Mouse (Mus musculus) heart, adult 18-20 months (tissue): ENCODE measurements around the gene Ltb4r2. TPM values are rescaled to one million over a fixed set of nuclear protein-coding genes. Genes with fewer than 3 reads are reported as not detected.

ENCODE experiments used
- DNase-seq, 2 experiments: peaks; one replicate each; pipeline ENCODE4 v3.0.0; 2021 to 2022; ENCODE audit warnings: mixed read lengths in 1 of 2
- total RNA-seq, 2 experiments: library from RNA; stranded (reverse); gene quantifications; 2 replicates each; pipeline ENCODE4 v1.2.3; 2021

The Ltb4r2 gene
- total RNA-seq, 2 experiments from 2014 or later = 0.21 to 0.25 TPM

DNA sequence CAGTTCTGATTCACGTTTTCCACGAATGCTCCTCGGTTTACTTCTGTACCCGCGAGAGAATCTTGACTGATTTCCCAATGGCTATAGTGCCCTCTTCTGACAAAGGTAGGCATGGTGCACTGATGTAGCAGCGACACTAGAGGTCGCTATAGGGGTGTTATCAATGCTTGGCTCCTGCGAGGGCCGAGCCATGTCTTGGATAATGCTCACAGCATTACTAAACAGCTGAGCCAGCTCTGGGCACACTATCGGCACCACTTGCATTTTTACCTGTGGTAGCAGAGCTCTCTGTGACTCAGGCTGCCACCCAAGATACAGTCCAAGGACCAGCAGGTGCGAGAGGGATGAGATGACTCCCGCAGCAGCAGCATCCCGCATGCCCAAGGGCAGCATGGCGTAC is 20.1 kb downstream of the Ltb4r2 start:
- peak; percentile 79 to 82 for DNase-seq

DNA sequence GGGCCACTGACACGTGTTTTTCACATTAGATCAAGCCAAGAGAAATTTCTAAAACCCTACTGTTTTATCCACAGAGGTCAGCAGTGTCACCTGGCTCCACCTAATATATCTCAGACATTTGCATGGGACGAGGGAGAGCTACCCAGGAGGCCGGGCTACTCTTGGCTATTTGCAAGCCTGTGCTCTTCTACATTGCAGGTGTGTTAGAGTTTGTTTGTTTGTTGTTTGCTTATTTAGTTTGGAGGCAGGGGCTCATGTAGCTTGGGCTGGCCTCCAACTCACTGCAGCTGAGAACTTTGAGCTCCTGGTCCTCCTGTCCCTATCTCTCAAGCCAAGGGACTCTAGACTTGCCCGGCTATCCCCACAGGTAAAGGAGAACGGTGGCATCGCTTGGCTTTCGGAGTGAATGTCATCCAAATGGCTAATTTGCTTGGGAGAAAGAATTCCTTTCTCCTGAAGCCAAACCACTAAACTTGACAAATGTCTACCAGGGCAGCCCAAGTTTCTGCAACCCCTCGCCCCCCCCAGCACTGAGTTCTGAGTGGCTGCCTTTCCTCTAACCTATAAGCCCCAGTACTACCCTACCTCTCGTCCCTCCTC is 21.2 kb downstream of the Ltb4r2 start:
- DNase-seq = peak in 1 of 2 experiments; percentile 3

DNA sequence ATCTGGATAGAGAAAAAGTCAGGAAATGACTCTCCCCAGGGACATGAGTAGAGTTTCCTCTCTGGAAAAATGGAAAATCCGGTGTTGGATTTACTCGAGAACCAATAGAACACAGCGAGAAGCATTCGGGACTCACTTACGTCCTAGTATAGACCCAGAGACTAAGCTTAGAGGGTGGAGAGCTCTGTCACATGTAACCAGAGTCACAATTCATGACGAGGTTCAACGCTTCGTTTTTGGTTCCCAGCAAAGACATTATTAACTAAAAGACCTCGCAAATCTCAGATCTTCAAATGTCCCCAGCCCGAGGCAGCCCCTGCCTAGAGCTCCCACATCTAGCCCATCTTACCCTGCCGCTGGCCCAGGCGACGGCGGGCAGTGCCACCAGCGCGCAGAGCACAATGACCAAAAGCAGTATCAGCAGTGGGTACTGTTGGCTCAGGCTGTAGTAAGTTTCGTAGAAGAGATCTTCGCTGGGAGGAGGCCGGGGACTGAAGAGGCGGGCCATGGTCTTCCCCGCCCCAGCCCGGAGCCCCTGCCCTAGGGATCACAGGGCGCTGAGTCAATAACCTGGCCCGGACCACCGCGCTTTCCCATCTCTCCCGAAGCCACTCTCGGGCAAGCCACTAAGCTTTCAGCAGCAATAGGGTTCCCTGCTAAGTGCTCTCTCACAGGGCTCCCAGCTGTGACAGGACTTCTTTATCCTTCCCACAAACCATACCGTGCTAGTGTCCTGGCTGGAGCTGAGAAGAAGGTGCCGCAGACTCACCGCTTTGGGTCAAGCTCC is 22.1 kb downstream of the Ltb4r2 start:
- DNase-seq = peak; percentile 79 to 87

DNA sequence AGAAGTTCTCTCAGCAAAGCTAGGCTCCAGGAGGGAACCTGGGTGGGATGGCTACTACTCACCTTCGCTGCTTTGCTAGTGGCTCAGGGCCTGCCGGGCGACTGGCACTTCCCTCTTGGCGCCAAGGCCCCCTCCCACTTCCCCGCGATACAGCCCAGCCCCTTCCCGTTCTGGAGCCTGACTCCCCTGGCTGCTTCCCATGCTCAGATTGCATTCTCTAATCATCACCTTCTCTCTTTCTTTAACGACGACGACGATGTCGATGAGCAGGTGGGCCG is 22.7 kb downstream of the Ltb4r2 start, which contains the start of gene Adcy4:
Gene Adcy4, minus strand, starts transcription at position 138 of the 278 bp plus-strand sequence.
- peak; percentile 59 to 68 for DNase-seq

DNA sequence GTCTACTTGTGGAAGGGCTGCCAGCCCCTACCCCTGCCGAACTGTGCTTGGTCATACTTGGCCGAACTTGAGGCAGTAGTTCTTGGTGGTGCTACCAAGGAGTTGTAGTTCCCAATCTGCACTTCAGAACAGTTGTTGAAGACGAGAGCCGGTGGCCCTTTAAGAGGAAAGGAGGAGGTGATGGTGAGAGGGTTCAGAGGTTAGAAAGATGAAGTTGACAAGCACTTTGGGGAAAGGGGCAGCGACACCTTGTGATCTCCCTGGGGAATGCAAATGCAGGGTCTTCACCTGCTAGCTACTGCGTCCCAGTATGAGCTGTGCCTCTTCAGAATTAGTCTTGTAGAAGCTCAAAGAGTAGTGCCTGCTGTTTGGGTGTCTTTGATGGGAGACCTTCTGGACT is 24.0 kb downstream of the Ltb4r2 start:
- DNase-seq = peak; percentile 2 to 14

DNA sequence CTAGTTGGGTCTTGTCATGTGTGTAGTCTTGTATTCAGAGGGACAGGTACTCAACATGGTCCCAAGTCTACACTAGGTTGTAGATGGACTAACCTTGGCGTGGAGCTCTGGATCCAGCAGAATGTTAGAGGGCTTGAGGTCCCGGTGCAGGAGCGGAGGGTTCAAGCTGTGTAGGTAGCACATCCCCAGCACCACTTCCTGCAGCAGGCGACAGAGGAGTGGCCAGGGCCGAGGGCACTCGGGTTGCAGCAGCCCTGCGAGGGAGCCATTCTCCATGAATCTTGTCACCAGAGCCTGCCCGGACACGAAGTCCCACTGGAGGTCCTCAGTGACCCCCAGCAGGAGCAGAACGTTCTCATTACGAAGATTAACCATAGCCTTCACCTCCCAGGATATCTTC is 26.5 kb downstream of the Ltb4r2 start:
- peak in 1 of 2 experiments; percentile 1 for DNase-seq

DNA sequence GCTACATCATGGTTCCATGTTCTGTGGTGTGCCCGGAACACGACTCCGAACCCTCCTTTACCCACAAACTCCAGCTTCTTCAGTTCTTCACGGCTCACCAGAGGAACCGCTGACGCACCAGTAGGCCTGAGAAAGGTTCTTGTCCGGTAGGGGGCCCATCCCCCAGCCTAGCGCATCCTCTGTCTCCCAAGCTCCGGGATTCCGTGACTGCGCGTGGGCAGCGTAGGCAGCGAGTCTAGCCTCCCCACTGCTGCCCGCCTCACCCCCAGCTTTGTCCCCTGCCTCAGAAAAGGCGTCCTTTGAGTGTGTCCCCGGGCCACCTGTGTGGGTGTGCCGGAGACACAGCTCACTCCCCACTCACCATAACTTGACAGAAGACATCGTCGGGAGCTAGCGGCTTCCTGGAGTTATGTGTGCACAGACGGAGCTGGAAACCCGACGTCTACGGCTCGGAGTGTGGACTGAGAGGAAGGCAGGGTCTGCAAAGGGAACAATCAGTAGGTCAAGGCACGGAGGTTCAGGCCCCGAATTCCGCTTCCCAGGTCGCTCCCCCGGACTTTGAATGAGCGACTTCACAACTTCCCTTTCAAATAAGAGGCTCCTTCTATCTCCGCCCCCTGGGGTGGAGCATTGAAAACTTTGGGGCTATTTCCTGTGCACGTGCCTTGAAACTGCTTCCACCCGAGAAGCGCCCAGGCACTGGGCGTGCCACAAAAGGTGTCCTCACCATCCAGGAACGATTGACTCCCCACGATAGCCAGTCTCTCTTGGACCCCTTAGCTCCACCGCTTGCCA is 27.2 kb downstream of the Ltb4r2 start, which contains the start of gene Ripk3:
Gene Ripk3, minus strand, starts transcription at position 610 of the 795 bp plus-strand sequence.
- peak; percentile 73 to 82 for DNase-seq

DNA sequence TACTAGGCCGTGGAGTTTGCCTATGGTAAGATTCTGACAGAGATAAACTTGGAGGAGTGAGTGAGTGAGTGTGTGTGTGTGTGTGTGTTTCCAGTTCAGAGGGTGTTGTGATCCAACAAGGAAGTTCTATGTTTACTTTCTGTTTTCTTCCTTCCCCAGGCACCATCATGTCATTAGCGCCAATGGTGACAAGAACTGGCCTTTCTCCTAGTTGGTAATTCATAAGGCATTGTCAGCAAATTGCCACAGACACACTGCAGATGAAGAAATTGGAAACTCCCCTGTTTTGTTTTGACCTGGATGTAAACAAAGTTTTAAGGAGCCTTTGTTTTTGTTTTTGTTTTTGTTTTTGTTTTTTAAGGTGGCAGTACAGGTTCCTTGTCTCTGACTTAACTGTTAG is 32.2 kb downstream of the Ltb4r2 start:
- DNase-seq = no peak

DNA sequence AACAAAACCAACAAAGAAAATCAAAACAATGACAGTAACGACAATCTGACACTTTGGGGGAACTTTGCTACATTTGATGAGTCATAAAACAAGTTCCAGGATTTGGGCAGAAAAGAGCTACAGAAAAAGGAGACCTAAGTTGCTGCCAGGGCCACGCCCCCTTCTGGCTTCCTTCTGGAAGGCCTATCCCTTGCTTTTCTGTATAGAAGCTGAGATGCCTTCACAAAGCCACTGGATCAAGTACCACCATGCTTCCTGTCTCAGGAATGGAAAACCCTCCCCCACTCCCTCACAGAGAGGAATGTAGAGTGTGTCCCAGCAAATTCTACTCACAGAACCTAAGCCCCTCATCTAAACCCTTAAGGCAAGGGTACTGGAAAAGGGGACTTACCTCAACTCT is 32.7 kb downstream of the Ltb4r2 start:
- DNase-seq = peak; percentile 32 to 42

DNA sequence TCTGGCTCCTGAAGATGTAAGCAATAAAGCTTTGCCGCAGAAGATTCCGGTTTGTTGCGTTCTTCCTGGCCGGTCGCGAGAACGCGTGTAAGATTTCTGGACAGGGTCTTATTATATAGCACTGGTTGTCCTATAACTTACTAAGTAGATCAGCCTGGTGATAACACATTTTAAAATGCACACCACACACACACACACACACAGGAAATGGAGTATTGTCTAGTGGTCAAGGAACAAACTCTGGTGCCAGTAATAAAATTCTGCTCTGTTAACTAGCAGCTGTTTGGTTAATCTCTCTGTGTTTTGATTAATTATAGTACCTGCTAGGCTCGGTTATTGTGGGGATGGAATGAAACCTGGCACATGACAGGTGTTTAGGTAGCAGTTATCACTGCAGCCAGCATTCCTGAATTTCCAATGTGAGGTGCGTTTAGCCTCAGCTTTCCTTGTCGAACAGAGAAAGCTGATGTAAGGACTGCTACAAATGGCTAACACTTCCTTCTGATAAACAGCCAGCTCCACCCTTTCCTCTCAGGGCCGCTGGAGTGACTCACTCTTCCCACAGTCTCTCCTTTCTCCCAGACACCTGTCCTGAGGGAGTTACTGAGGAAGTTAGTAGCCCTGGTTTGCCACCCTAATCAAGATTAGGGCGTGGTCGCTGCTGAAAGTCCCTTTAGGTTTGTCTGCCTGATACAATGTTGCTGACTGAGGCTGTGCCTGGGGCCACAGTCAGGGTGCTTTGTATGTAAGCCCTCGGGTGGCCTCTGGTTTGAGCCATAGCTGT is 34.3 kb downstream of the Ltb4r2 start:
- peak; percentile 50 to 74 for DNase-seq

Other genes with a start within 250 kb of the Ltb4r2 start
- not detected for gene Nrl, start 236.4 kb upstream of the Ltb4r2 start, total RNA-seq
- gene Pck2, start 221.2 kb upstream of the Ltb4r2 start, total RNA-seq = 1 to 10 TPM; 8.3 to 9.4 TPM
- 100 to 1,000 TPM; 147 to 152 TPM for gene Dcaf11, start 201.4 kb upstream of the Ltb4r2 start, total RNA-seq
- not detected for gene A730061H03Rik, start 201.0 kb upstream of the Ltb4r2 start, total RNA-seq
- gene Fitm1, start 185.8 kb upstream of the Ltb4r2 start, total RNA-seq = 100 to 1,000 TPM; 172 to 176 TPM
- 100 to 1,000 TPM; 276 to 319 TPM for gene Psme1, start 183.3 kb upstream of the Ltb4r2 start, total RNA-seq
- gene Emc9, start 176.1 kb upstream of the Ltb4r2 start, total RNA-seq = 10 to 100 TPM; 66.8 to 70.0 TPM
- gene Psme2, start 170.3 kb upstream of the Ltb4r2 start, total RNA-seq = 100 to 1,000 TPM; 142 to 145 TPM
- 10 to 100 TPM; 25.4 to 29.9 TPM for gene Rnf31, start 169.7 kb upstream of the Ltb4r2 start, total RNA-seq
- gene Irf9, start 157.9 kb upstream of the Ltb4r2 start, total RNA-seq = 10 to 100 TPM in 1 of 2 experiments, 1 to 10 TPM in 1; 8.9 to 11.0 TPM
- under 1 TPM; 0.22 to 0.62 TPM for gene Rec8, start 143.4 kb upstream of the Ltb4r2 start, total RNA-seq
- gene Ipo4, start 125.5 kb upstream of the Ltb4r2 start, total RNA-seq = 10 to 100 TPM; 51.3 to 64.8 TPM
- gene Gm49378, start 123.5 kb upstream of the Ltb4r2 start, total RNA-seq = 1 to 10 TPM; 1.4 to 2.3 TPM
- gene Tm9sf1, start 117.6 kb upstream of the Ltb4r2 start, total RNA-seq = 10 to 100 TPM; 39.7 to 42.3 TPM
- gene Tssk4, start 111.2 kb upstream of the Ltb4r2 start, total RNA-seq = under 1 TPM; 0.42 to 0.54 TPM
- gene Mdp1, start 100.9 kb upstream of the Ltb4r2 start, total RNA-seq = 10 to 100 TPM; 47.1 to 58.8 TPM
- gene Gmpr2, start 89.5 kb upstream of the Ltb4r2 start, total RNA-seq = 10 to 100 TPM in 1 of 2 experiments, 1 to 10 TPM in 1; 8.7 to 10.8 TPM
- 100 to 1,000 TPM; 250 to 257 TPM for gene Nedd8, start 89.3 kb upstream of the Ltb4r2 start, total RNA-seq
- gene Tinf2, start 79.6 kb upstream of the Ltb4r2 start, total RNA-seq = 10 to 100 TPM; 10.1 to 12.1 TPM
- under 1 TPM; 0.25 to 0.44 TPM for gene Tgm1, start 47.5 kb upstream of the Ltb4r2 start, total RNA-seq
- 10 to 100 TPM; 14.8 to 15.8 TPM for gene Rabggta, start 39.2 kb upstream of the Ltb4r2 start, total RNA-seq
- 10 to 100 TPM; 39.8 to 42.6 TPM for gene Dhrs1, start 15.7 kb upstream of the Ltb4r2 start, total RNA-seq
- 10 to 100 TPM in 1 of 2 experiments, 1 to 10 TPM in 1; 7.7 to 11.9 TPM for gene Nop9, start 15.7 kb upstream of the Ltb4r2 start, total RNA-seq
- 1 to 10 TPM; 2.0 TPM for gene Cideb, start 3.0 kb upstream of the Ltb4r2 start, total RNA-seq
- gene Ltb4r1, start 4.5 kb downstream of the Ltb4r2 start, total RNA-seq = under 1 TPM; 0.25 to 0.41 TPM
- gene Adcy4, start 22.7 kb downstream of the Ltb4r2 start, total RNA-seq = 10 to 100 TPM; 15.7 to 17.3 TPM
- 1 to 10 TPM; 1.6 to 2.9 TPM for gene Ripk3, start 27.4 kb downstream of the Ltb4r2 start, total RNA-seq
- 1 to 10 TPM; 2.5 to 4.0 TPM for gene Nfatc4, start 61.7 kb downstream of the Ltb4r2 start, total RNA-seq
- gene Nynrin, start 92.6 kb downstream of the Ltb4r2 start, total RNA-seq = 1 to 10 TPM; 7.2 to 7.4 TPM
- not detected for gene Cbln3, start 123.0 kb downstream of the Ltb4r2 start, total RNA-seq
- 10 to 100 TPM in 1 of 2 experiments, 1 to 10 TPM in 1; 8.6 to 10.0 TPM for gene Khnyn, start 123.5 kb downstream of the Ltb4r2 start, total RNA-seq
- gene Sdr39u1, start 138.9 kb downstream of the Ltb4r2 start, total RNA-seq = 100 to 1,000 TPM; 119 to 138 TPM
- gene Cma1, start 183.2 kb downstream of the Ltb4r2 start, total RNA-seq = 1 to 10 TPM; 1.6 to 2.5 TPM
- not detected for gene Cma2, start 189.6 kb downstream of the Ltb4r2 start, total RNA-seq